Mouse (Mus musculus) stomach, embryonic 15.5 days (tissue): Measurements from ENCODE around the gene Trf. TPM values are rescaled to one million over a fixed set of nuclear protein-coding genes. Genes with fewer than 3 reads are reported as not detected.
A peak's percentile ranks its signal among the peaks of the same experiment; 100 is the strongest.
"Not testable (repeated sequence)": the region's sequence is repeated elsewhere in the genome, so short reads cannot be mapped to it uniquely, and the experiment has no call there.

Experiments used
- ATAC-seq: fragments of 200-750 bp; cut with Nextera tagmentation; 2 replicates; pipeline ENCODE4 v1.8.0; 2017; ENCODE audit warnings: low read depth, moderate number of reproducible peaks, moderate TSS enrichment; ENCODE audit not compliant: insufficient read depth, low FRiP score
- H3K27ac ChIP-seq: fragments of 300-500 bp; sonication (generic); 2 replicates; pipeline ENCODE4 v1.5.1; 2015; ENCODE audit warnings: mild to moderate bottlenecking, inconsistent platforms
- H3K27me3 ChIP-seq: fragments of 300-500 bp; sonication (generic); replicated peaks from 2 replicates; pipeline ENCODE4 v1.6.1; 2015; ENCODE audit warnings: inconsistent platforms
- H3K36me3 ChIP-seq: fragments of 300-500 bp; sonication (generic); 2 replicates; pipeline ENCODE4 v1.6.1; 2015; ENCODE audit warnings: inconsistent platforms
- H3K4me1 ChIP-seq: fragments of 300-500 bp; sonication (generic); 2 replicates; pipeline ENCODE4 v1.6.1; 2015; ENCODE audit warnings: inconsistent platforms
- H3K4me2 ChIP-seq: fragments of 300-500 bp; sonication (generic); 2 replicates; pipeline ENCODE4 v1.6.1; 2015; ENCODE audit warnings: mild to moderate bottlenecking, inconsistent platforms
- H3K4me3 ChIP-seq: fragments of 300-500 bp; sonication (generic); replicated peaks from 2 replicates; pipeline ENCODE4 v1.5.1; 2015; ENCODE audit warnings: inconsistent platforms
- H3K9ac ChIP-seq: fragments of 300-500 bp; sonication (generic); 2 replicates; pipeline ENCODE4 v1.6.1; 2015; ENCODE audit warnings: inconsistent platforms
- H3K9me3 ChIP-seq: fragments of 300-500 bp; sonication (generic); 2 replicates; pipeline ENCODE4 v1.6.1; 2016; ENCODE audit warnings: inconsistent platforms
- WGBS: fragments of 180-500 bp; shearing (Covaris S2); methylation state at CpG from one replicate; pipeline ENCODE4 v1.1.7; 2015; 5-methylcytosine and 5-hydroxymethylcytosine counted together
- polyA plus RNA-seq: library from polyadenylated mRNA; unstranded; fragments of >200 nt; fragmentation: Nextera tagmentation; extraction: Ambion mirVana; gene quantifications from 2 replicates; pipeline ENCODE4 v1.2.1, GENCODE M21; 2015

Trf gene
- polyA plus RNA-seq, 1 experiment from 2014 or later, result 466 TPM

GRCm38 (mm10) chr9:103180303-103180702, 49.9 kb downstream of the Trf start:
- H3K27me3 ChIP-seq, result no peaks in the 10 kb centered on the region
- no peaks in the 10 kb centered on the region for H3K9me3 ChIP-seq
- WGBS, result 44% methylated on average over 3 of the region's 3 CpGs
- H3K36me3 ChIP-seq, result no peaks in the 10 kb centered on the region
- peak overlapping the region; percentile 79 for H3K4me2 ChIP-seq
- peak overlapping the region; percentile 46; the same call in 1 of the 2 replicates for H3K4me3 ChIP-seq
- peak overlapping the region; percentile 44; the same call in 1 of the 2 replicates for H3K27ac ChIP-seq
- ATAC-seq, result peak; percentile 9; the same call in 1 of the 2 replicates
- H3K4me1 ChIP-seq, result peaks cover 9% of the 10 kb centered on the region
- no peak overlapping the region for H3K9ac ChIP-seq

DNA sequence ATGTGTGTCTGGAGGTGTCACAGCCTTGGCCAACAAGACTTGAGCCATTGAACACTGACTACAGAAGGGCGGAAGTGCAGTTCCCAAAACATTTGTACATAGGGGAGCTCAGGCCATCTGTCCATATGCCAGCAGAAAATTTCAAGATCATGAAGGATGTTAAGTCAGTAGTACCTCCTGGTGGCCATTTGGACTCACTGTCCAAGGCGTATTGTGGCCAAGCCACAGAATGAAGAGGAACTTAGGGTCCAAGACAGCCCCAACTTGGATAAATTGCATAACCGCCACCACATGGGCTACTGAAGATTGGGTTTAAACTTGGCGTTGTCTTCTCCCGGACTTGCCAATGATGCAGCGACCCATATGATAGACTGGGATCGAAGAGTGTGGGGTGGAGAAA, 54.6 kb downstream of the Trf start:
- Histone ChIP-seq H3K4me1 (peaks cover 7% of the 10 kb centered on the region), H3K4me3 (no peak overlapping the region), H3K27ac (no peak overlapping the region), H3K9me3 (no peaks in the 10 kb centered on the region), H3K4me2 (no peak overlapping the region), H3K9ac (no peak overlapping the region), H3K36me3 (no peaks in the 10 kb centered on the region), H3K27me3 (no peaks in the 10 kb centered on the region)
- WGBS, result 93% methylated on average over 7 of the region's 7 CpGs
- no peak for ATAC-seq

DNA sequence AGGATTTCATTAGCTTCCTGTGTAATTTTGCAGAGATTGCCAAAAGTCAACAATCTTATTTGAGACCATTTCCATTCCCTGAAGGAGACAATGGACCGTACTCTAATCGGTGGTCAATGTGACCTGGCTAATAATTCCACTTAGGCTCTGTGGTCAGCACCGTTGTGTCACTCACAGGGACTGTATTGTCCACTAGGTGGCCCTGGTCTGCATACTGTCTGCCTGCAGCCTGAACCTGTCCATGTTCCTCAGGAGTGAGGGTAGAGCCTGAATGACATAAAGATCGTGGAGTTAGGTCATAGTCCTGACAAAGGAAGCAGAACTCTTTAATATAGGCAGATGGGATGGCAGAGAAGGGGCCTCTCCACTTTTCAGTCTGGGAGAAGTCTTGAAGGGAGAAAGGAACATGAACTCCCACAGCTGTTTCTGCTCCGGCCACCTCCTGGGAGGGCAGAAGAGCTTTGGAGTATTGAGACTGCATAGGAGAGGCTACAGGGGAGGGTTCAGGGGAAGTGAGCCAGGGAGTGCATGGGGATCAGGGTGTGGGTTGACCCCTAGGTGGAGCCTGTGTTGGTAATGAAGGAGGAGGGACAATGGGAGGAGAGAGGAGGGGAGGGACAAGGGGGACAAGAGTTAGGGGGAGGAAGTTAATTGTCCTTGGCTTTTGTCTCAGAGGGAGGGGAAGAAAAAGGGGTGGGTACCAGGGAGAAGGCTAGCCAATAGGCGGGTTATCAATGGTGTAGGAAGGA, 55.3 kb downstream of the Trf start:
- no peak overlapping the region for H3K27ac ChIP-seq
- no peak overlapping the region for H3K4me3 ChIP-seq
- no peaks in the 10 kb centered on the region for H3K36me3 ChIP-seq
- H3K4me1 ChIP-seq, result no peaks in the 10 kb centered on the region
- no peaks in the 10 kb centered on the region for H3K27me3 ChIP-seq
- WGBS, result 51% methylated on average over 6 of the region's 6 CpGs
- H3K9ac ChIP-seq, result no peak overlapping the region
- H3K9me3 ChIP-seq, result no peaks in the 10 kb centered on the region
- ATAC-seq, result no peak
- H3K4me2 ChIP-seq, result no peak overlapping the region

GRCm38 (mm10) chr9:103168771-103169170, 61.5 kb downstream of the Trf start:
- no peak overlapping the region for H3K4me3 ChIP-seq
- no peak overlapping the region for H3K27ac ChIP-seq
- ATAC-seq, result no peak
- no peaks in the 10 kb centered on the region for H3K9me3 ChIP-seq
- WGBS, result 63% methylated on average over 7 of the region's 7 CpGs
- H3K9ac ChIP-seq, result no peak overlapping the region
- H3K36me3 ChIP-seq, result no peaks in the 10 kb centered on the region
- H3K27me3 ChIP-seq, result no peaks in the 10 kb centered on the region
- H3K4me2 ChIP-seq, result no peak overlapping the region
- no peaks in the 10 kb centered on the region for H3K4me1 ChIP-seq

DNA sequence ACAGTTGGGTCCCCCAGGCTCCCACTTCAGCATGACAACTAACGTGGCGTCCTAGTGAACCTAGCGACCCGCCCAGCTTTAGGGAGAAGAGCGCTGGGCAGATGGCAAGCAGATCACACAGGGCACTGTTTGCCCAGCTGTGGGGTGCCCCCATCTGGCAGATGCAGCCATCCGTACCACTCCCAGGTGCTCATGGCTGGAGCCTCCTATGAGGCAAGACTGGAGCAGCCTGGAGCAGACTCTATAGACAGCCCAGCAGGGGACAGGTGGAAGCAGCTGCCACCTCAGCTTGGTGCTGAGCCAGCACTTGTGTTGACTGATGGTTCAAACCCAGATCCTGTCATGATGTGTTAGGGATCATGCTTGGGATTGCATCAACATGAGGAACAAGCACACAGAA, 62.2 kb downstream of the Trf start:
- no peaks in the 10 kb centered on the region for H3K27me3 ChIP-seq
- H3K4me2 ChIP-seq, result no peak overlapping the region
- H3K9ac ChIP-seq, result no peak overlapping the region
- no peak overlapping the region for H3K27ac ChIP-seq
- WGBS, result 82% methylated on average over 6 of the region's 6 CpGs
- H3K36me3 ChIP-seq, result no peaks in the 10 kb centered on the region
- no peaks in the 10 kb centered on the region for H3K9me3 ChIP-seq
- no peak for ATAC-seq
- H3K4me1 ChIP-seq, result no peaks in the 10 kb centered on the region
- H3K4me3 ChIP-seq, result no peak overlapping the region

- no peak overlapping the region for H3K9ac ChIP-seq
- ATAC-seq, result no peak
- H3K27ac ChIP-seq, result no peak overlapping the region
- H3K4me3 ChIP-seq, result no peak overlapping the region
- H3K4me1 ChIP-seq, result no peaks in the 10 kb centered on the region
- no peaks in the 10 kb centered on the region for H3K27me3 ChIP-seq
- no peaks in the 10 kb centered on the region for H3K9me3 ChIP-seq
- WGBS, result 76% methylated on average over 15 of the region's 15 CpGs
- no peaks in the 10 kb centered on the region for H3K36me3 ChIP-seq
- H3K4me2 ChIP-seq, result no peak overlapping the region
These were observed 66.4 kb downstream of the Trf start for GRCm38 (mm10) chr9:103163806-103164205.

- not testable (repeated sequence) for H3K27me3 ChIP-seq, H3K36me3 ChIP-seq, H3K4me1 ChIP-seq, H3K4me2 ChIP-seq, ATAC-seq, H3K27ac ChIP-seq, H3K9ac ChIP-seq, H3K4me3 ChIP-seq, H3K9me3 ChIP-seq
- 75% methylated on average over 7 of the region's 7 CpGs for WGBS
These were observed 75.1 kb downstream of the Trf start for GRCm38 (mm10) chr9:103155158-103155557.

GRCm38 (mm10) chr9:103154568-103154967, 75.7 kb downstream of the Trf start:
- Histone ChIP-seq H3K9me3 (no peaks in the 10 kb centered on the region), H3K27me3 (no peaks in the 10 kb centered on the region), H3K4me3 (no peak overlapping the region), H3K36me3 (no peaks in the 10 kb centered on the region), H3K4me2 (no peak overlapping the region), H3K4me1 (no peaks in the 10 kb centered on the region), H3K27ac (no peak overlapping the region), H3K9ac (no peak overlapping the region)
- 66% methylated on average over 2 of the region's 2 CpGs for WGBS
- ATAC-seq, result no peak

Other genes with a start within 250 kb of the Trf start
- gene Slco2a1, start 241.7 kb downstream of the Trf start, polyA plus RNA-seq, result 12.1 and 13.9 TPM in 2 replicates
- 5.6 and 7.3 TPM in 2 replicates for gene Rab6b, start 118.7 kb downstream of the Trf start, polyA plus RNA-seq
- 51.6 and 59.3 TPM in 2 replicates for gene Srprb, start 28.3 kb downstream of the Trf start, polyA plus RNA-seq
- 5.6 TPM in 1 of 2 replicates, not detected in the other for gene Gm20425, start 137 bp downstream of the Trf start, polyA plus RNA-seq
- 3.2 and 6.6 TPM in 2 replicates for gene 1300017J02Rik, start 74.6 kb upstream of the Trf start, polyA plus RNA-seq
- 55.9 and 62.2 TPM in 2 replicates for gene Topbp1, start 74.8 kb upstream of the Trf start, polyA plus RNA-seq
- gene Cdv3, start 135.4 kb upstream of the Trf start, polyA plus RNA-seq, result 90.6 and 98.6 TPM in 2 replicates
- 0.53 and 0.71 TPM in 2 replicates for gene Bfsp2, start 250.0 kb upstream of the Trf start, polyA plus RNA-seq